Mouse (Mus musculus): Measurements from ENCODE around the gene Fchsd2.

DNA sequence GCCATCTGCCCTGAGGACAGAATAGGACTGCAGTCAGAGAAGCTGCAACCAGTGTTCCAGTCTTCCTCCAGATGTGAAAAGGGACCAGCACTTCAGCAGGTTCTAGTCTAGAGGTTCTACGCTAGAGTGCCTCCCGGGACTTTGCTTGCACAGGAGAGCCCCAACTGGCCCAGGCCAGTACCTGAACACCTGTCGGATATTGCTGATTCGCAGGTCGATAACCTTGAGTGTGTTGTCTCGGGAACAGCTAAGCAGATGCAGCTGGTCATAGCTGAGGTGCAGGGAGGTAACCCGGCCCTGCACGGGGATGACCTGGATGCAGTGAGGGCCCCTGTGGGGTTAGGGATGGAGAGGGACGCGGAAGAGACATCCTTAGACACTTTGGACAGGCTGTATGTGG lies 197.7 kb downstream of the Fchsd2 start:
- TF ChIP-seq CTCF (IDR thresholded peaks at IDR 0.05; ENCODE audit: insufficient read depth, low read depth, low read length) (no peak), POLR2A (IDR thresholded peaks at IDR 0.05; ENCODE audit: insufficient read depth, low read depth, low read length) (no peak)
